Mouse (Mus musculus) CH12.LX (cell line): ENCODE measurements around the gene Xylt1.

Experiments used
- BHLHE40 ChIP-seq: IDR thresholded peaks from 2 replicates; pipeline ENCODE4 v1.6.1; 2011; ENCODE audit warnings: mild to moderate bottlenecking, low read depth, low read length, improper control_type of control experiment
- CHD2 ChIP-seq: IDR thresholded peaks from 2 replicates; pipeline ENCODE4 v1.6.1; 2011; ENCODE audit warnings: low read length, improper control_type of control experiment
- CTCF ChIP-seq, 2 experiments: IDR thresholded peaks in 1 of 2; conservative IDR thresholded peaks in 1 of 2; 2 replicates each; pipeline ENCODE4 v1.5.1; 2011 to 2012; ENCODE audit warnings: low read depth in 2 of 2, low read length in 2 of 2, improper control_type of control experiment in 1 of 2, inconsistent platforms in 1 of 2, mild to moderate bottlenecking in 1 of 2, moderate library complexity in 1 of 2
- E2F4 ChIP-seq: IDR thresholded peaks from 2 replicates; pipeline ENCODE4 v1.6.1; 2011; ENCODE audit warnings: low read depth, low read length, improper control_type of control experiment; ENCODE audit not compliant: insufficient replicate concordance
- EP300 ChIP-seq: IDR thresholded peaks from 2 replicates; pipeline ENCODE4 v1.6.1; 2011; ENCODE audit warnings: low read length, improper control_type of control experiment
- IRF4 ChIP-seq: IDR thresholded peaks from 2 replicates; pipeline ENCODE4 v1.6.1; 2014; ENCODE audit warnings: low read depth, mild to moderate bottlenecking, inconsistent platforms, low read length, improper control_type of control experiment
- JUND ChIP-seq: conservative IDR thresholded peaks from 2 replicates; pipeline ENCODE4 v1.6.1; 2011; ENCODE audit warnings: low read depth, low read length, improper control_type of control experiment
- MAFK ChIP-seq: IDR thresholded peaks from 2 replicates; pipeline ENCODE4 v1.6.1; 2011; ENCODE audit warnings: low read length, improper control_type of control experiment; ENCODE audit not compliant: insufficient replicate concordance
- MAX ChIP-seq: IDR thresholded peaks from 2 replicates; pipeline ENCODE4 v1.6.1; 2011; ENCODE audit warnings: low read length, improper control_type of control experiment
- MXI1 ChIP-seq: IDR thresholded peaks from 2 replicates; pipeline ENCODE4 v1.6.1; 2011; ENCODE audit warnings: mild to moderate bottlenecking, low read depth, low read length, improper control_type of control experiment
- POLR2A ChIP-seq: IDR thresholded peaks from 2 replicates; pipeline ENCODE4 v1.6.1; 2011; ENCODE audit warnings: low read depth, mild to moderate bottlenecking, improper control_type of control experiment, low read length
- SIN3A ChIP-seq: IDR thresholded peaks from 2 replicates; pipeline ENCODE4 v1.6.1; 2012; ENCODE audit warnings: low read length, improper control_type of control experiment, inconsistent platforms
- ZKSCAN1 ChIP-seq: IDR thresholded peaks from 2 replicates; pipeline ENCODE4 v1.6.1; 2012; ENCODE audit warnings: low read depth, inconsistent platforms, low read length, improper control_type of control experiment, borderline replicate concordance

GRCm38 (mm10) chr7:117553228-117553627 is 172.4 kb downstream of the Xylt1 start:
- TF ChIP-seq CTCF (conservative IDR thresholded peaks at IDR 0.05 in 1 of 2, IDR thresholded peaks at IDR 0.05 in 1 of 2; ENCODE audit: low read depth in 2 of 2, low read length in 2 of 2) (no peak), MAX (no peak), ZKSCAN1 (no peak), CHD2 (no peak), E2F4 (no peak), POLR2A (no peak), EP300 (no peak), SIN3A (no peak), IRF4 (no peak), MXI1 (no peak), JUND (no peak), MAFK (no peak), BHLHE40 (no peak)
